Mouse (Mus musculus) intestine, embryonic 14.5 days (tissue): ENCODE results near the gene Mlip. TPM values are rescaled to one million over a fixed set of nuclear protein-coding genes. Genes with fewer than 3 reads are reported as not detected.

Experiments
- ATAC-seq: fragments of 200-750 bp; cut with Nextera tagmentation; replicated peaks from 2 replicates; pipeline ENCODE4 v1.8.0; 2017; ENCODE audit warnings: low read depth, moderate number of reproducible peaks, moderate TSS enrichment, moderate library complexity; ENCODE audit not compliant: low FRiP score, low TSS enrichment
- DNase-seq: peaks from one replicate; pipeline ENCODE4 v3.0.0-alpha.2; 2018; ENCODE audit warnings: low spot score
- H3K27ac ChIP-seq: fragments of 300-500 bp; sonication (generic); 2 replicates; pipeline ENCODE4 v1.5.1; 2014; ENCODE audit warnings: low read depth, mild to moderate bottlenecking, control low read depth
- H3K27me3 ChIP-seq: fragments of 300-500 bp; sonication (generic); replicated peaks from 2 replicates; pipeline ENCODE4 v1.6.1; 2014; ENCODE audit warnings: low read length, control low read depth; ENCODE audit not compliant: control insufficient read depth, insufficient read depth
- H3K36me3 ChIP-seq: fragments of 300-500 bp; sonication (generic); 2 replicates; pipeline ENCODE4 v1.6.1; 2014; ENCODE audit warnings: low read length, control low read depth; ENCODE audit not compliant: control insufficient read depth, insufficient read depth
- H3K4me1 ChIP-seq: fragments of 300-500 bp; sonication (generic); replicated peaks from 2 replicates; pipeline ENCODE4 v1.6.1; 2014; ENCODE audit warnings: low read length, control low read depth, mixed read lengths; ENCODE audit not compliant: control insufficient read depth, insufficient read depth
- H3K4me2 ChIP-seq: fragments of 300-500 bp; sonication (generic); 2 replicates; pipeline ENCODE4 v1.6.1; 2014; ENCODE audit warnings: low read length
- H3K4me3 ChIP-seq: fragments of 300-500 bp; sonication (generic); 2 replicates; pipeline ENCODE4 v1.5.1; 2014; ENCODE audit warnings: low read depth, low read length, control low read depth, mixed read lengths
- H3K9ac ChIP-seq: fragments of 300-500 bp; sonication (generic); 2 replicates; pipeline ENCODE4 v1.6.1; 2014; ENCODE audit warnings: mild to moderate bottlenecking, low read length
- H3K9me3 ChIP-seq: fragments of 300-500 bp; sonication (generic); 2 replicates; pipeline ENCODE4 v1.6.1; 2016; ENCODE audit warnings: low read length, control low read depth; ENCODE audit not compliant: control insufficient read depth
- WGBS: fragments of 180-500 bp; shearing (Covaris S2); extraction: QIAGEN DNeasy Blood & Tissue Kit; methylation state at CpG from one replicate; pipeline ENCODE4 v1.1.7; 2014; 5-methylcytosine and 5-hydroxymethylcytosine counted together
- polyA plus RNA-seq: library from polyadenylated mRNA; unstranded; fragments of >200 nt; fragmentation: Nextera tagmentation; extraction: Ambion mirVana; gene quantifications from 2 replicates; pipeline ENCODE4 v1.2.1, GENCODE M21; 2014

Gene Mlip
- polyA plus RNA-seq, 1 experiment from 2014 or later, result 0.42 TPM

DNA sequence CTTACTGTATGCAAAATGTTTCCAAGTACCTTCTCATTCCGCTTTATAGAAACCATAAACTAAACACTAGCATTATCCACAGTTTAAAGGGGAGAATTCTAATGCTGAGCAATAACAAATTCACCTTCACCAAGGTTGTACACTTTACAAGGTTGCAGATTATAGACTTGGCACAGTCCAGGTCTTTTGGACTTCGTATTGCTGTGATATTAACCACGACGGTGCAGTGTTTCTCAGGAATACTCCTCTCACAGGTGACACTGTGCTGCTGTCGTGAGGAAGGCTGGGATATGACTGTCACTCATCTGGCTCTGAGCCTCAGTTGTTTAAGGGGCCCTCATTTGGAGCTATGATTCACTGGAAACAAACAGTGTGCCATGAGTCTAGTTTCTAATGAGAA is 75.5 kb downstream of the Mlip start:
- 0 out of 2 replicates have a peak, but pooled peaks cover 5% of the 10 kb centered on the region for H3K4me1 ChIP-seq
- 65% methylated on average over 5 of the region's 5 CpGs for WGBS
- DNase-seq (no peak), ATAC-seq (no peak)
- H3K4me3 ChIP-seq, result no peak overlapping the region
- H3K9ac ChIP-seq, result no peak overlapping the region
- H3K4me2 ChIP-seq, result no peak overlapping the region
- no peak overlapping the region for H3K27ac ChIP-seq
- no peaks in the 10 kb centered on the region for H3K9me3 ChIP-seq
- H3K27me3 ChIP-seq, result no peaks in the 10 kb centered on the region
- H3K36me3 ChIP-seq, result no peaks in the 10 kb centered on the region

DNA sequence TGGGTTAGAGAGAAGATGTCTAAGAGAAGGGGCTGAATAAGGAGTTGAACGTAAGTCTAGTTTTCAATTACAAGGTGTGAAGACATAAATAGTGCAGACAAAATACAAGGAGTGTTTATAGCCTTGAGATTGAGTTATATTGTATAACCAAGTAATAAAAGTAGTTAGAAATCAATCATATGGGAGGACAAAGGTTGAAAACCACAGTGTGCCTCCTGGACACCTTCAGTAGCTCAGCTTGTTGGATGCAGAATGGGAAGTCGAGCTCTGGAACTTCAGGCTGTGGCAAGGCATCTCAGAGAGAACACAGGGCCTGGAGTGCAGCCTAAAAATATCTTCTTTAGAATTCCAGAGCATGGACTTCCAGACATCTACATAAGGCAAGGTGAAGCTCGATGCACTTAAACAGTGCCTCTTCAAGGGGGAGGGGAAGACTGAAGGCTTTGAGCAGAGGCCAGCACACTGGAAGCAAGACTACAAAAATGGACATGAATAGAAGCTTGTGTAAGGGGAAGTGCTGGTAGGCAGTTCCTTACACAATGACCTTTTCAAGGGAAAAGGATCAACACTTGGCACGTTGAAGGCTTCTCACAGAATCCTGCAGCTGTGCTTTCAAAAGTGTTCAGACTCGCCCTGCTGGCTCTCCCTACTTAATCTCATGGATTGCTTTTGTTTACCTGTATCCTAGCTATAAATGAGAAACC is 76.2 kb downstream of the Mlip start:
- Histone ChIP-seq H3K4me2 (no peak overlapping the region), H3K36me3 (no peaks in the 10 kb centered on the region), H3K4me3 (no peak overlapping the region), H3K4me1 (0 out of 2 replicates have a peak, but pooled peaks cover 5% of the 10 kb centered on the region), H3K9me3 (no peaks in the 10 kb centered on the region), H3K27ac (no peak overlapping the region), H3K9ac (no peak overlapping the region), H3K27me3 (no peaks in the 10 kb centered on the region)
- DNase-seq, result no peak
- ATAC-seq, result no peak
- 56% methylated on average over 5 of the region's 5 CpGs for WGBS

GRCm38 (mm10) chr9:77272727-77273126 is 80.0 kb downstream of the Mlip start:
- Histone ChIP-seq H3K9me3 (no peaks in the 10 kb centered on the region), H3K27ac (no peak overlapping the region), H3K4me1 (0 out of 2 replicates have a peak, but pooled peaks cover 5% of the 10 kb centered on the region), H3K4me2 (no peak overlapping the region), H3K27me3 (no peaks in the 10 kb centered on the region), H3K9ac (no peak overlapping the region), H3K4me3 (no peak overlapping the region), H3K36me3 (no peaks in the 10 kb centered on the region)
- DNase-seq, result no peak
- ATAC-seq, result no peak
- 88% methylated on average over 4 of the region's 4 CpGs for WGBS

GRCm38 (mm10) chr9:77265268-77266017 is 87.3 kb downstream of the Mlip start:
- Histone ChIP-seq H3K27ac (no peak overlapping the region), H3K4me2 (no peak overlapping the region), H3K27me3 (no peaks in the 10 kb centered on the region), H3K36me3 (no peaks in the 10 kb centered on the region), H3K9me3 (no peaks in the 10 kb centered on the region), H3K4me3 (no peak overlapping the region), H3K9ac (no peak overlapping the region), H3K4me1 (no peaks in the 10 kb centered on the region)
- DNase-seq (no peak), ATAC-seq (no peak)
- WGBS, result 85% methylated on average over 4 of the region's 4 CpGs

DNA sequence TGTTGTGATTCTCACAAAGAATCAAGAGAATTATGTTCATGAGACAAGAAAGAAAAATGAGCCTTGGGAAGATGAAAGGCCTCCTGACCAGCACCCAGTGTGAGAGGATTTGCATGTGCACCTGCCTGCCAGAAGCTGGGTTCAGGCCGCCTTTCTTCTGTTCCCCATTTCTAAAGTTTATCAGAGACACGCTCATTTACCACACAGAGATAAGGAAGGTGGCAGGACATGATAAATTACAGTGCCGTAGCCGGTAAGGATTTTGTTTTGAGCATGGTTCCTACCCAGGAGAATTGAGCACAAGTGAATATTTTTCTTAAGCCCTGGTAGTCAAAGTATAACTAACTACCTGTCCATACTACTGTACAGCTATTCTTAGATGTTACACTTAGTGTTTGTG is 93.7 kb downstream of the Mlip start:
- Histone ChIP-seq H3K27ac (no peak overlapping the region), H3K36me3 (no peaks in the 10 kb centered on the region), H3K9me3 (no peaks in the 10 kb centered on the region), H3K4me2 (no peak overlapping the region), H3K9ac (no peak overlapping the region), H3K4me3 (no peak overlapping the region), H3K27me3 (no peaks in the 10 kb centered on the region), H3K4me1 (no peaks in the 10 kb centered on the region)
- DNase-seq (no peak), ATAC-seq (no peak)
- WGBS, result 20% methylated on average over 4 of the region's 4 CpGs

GRCm38 (mm10) chr9:77258265-77258664 is 94.5 kb downstream of the Mlip start:
- H3K4me1 ChIP-seq, result no peaks in the 10 kb centered on the region
- H3K4me3 ChIP-seq, result no peak overlapping the region
- H3K36me3 ChIP-seq, result no peaks in the 10 kb centered on the region
- H3K9me3 ChIP-seq, result no peaks in the 10 kb centered on the region
- no peak for ATAC-seq
- 32% methylated on average over 6 of the region's 6 CpGs for WGBS
- DNase-seq, result no peak
- H3K27ac ChIP-seq, result no peak overlapping the region
- H3K27me3 ChIP-seq, result no peaks in the 10 kb centered on the region
- no peak overlapping the region for H3K9ac ChIP-seq
- H3K4me2 ChIP-seq, result no peak overlapping the region

GRCm38 (mm10) chr9:77254514-77254913 is 98.3 kb downstream of the Mlip start:
- DNase-seq (no peak), ATAC-seq (no peak)
- no peaks in the 10 kb centered on the region for H3K4me1 ChIP-seq
- no peaks in the 10 kb centered on the region for H3K27me3 ChIP-seq
- no peak overlapping the region for H3K27ac ChIP-seq
- no peak overlapping the region for H3K9ac ChIP-seq
- no peak overlapping the region for H3K4me2 ChIP-seq
- no peaks in the 10 kb centered on the region for H3K9me3 ChIP-seq
- no peak overlapping the region for H3K4me3 ChIP-seq
- H3K36me3 ChIP-seq, result no peaks in the 10 kb centered on the region
- 94% methylated on average over 3 of the region's 3 CpGs for WGBS

DNA sequence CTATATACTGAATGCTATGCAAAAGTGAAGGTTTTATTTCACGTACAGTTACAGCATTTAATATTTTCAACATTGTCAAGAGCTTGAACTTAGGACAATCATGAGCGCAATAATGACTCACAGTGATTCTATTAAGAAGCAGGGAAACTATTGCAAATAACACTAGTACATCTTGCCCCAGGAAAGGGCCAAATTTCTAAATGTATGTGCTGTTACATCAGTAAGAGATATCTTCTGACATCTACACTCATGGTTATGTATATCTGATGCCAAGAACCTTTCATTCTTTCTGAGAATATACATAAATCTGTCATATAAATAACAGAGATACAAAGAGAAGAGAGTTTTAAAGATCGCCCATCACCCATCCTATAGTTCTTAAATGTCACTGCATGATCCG is 100.0 kb downstream of the Mlip start:
- no peak overlapping the region for H3K4me2 ChIP-seq
- no peak overlapping the region for H3K27ac ChIP-seq
- no peak overlapping the region for H3K9ac ChIP-seq
- H3K36me3 ChIP-seq, result no peaks in the 10 kb centered on the region
- H3K4me1 ChIP-seq, result no peaks in the 10 kb centered on the region
- H3K9me3 ChIP-seq, result no peaks in the 10 kb centered on the region
- 89% methylated on average over 4 of the region's 4 CpGs for WGBS
- no peak for DNase-seq
- no peaks in the 10 kb centered on the region for H3K27me3 ChIP-seq
- no peak for ATAC-seq
- no peak overlapping the region for H3K4me3 ChIP-seq

DNA sequence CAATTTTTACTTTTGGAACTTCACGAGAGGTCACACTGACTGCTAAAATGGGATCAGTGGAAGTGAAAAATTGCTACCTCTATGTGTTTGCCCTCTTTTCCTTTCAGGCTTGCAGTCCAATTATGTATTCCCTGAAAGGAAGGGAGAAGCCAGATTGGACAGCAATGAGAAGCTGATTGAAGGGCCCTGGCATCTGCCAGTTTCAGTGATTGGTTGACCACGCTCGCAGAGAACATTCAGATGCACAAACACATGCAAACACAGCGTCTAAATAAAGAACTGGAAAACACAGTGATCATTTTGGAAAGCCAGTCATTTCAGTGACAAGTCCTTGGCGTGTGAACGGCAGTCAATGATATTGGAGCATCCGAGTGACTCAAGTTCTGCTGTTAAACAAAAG is 100.6 kb downstream of the Mlip start:
- H3K9me3 ChIP-seq, result no peaks in the 10 kb centered on the region
- H3K9ac ChIP-seq, result no peak overlapping the region
- H3K27me3 ChIP-seq, result no peaks in the 10 kb centered on the region
- H3K36me3 ChIP-seq, result no peaks in the 10 kb centered on the region
- no peak overlapping the region for H3K4me2 ChIP-seq
- no peak for ATAC-seq
- H3K27ac ChIP-seq, result no peak overlapping the region
- WGBS, result 62% methylated on average over 7 of the region's 7 CpGs
- no peak for DNase-seq
- H3K4me3 ChIP-seq, result no peak overlapping the region
- no peaks in the 10 kb centered on the region for H3K4me1 ChIP-seq
